Mouse (Mus musculus): Measurements from ENCODE around the gene Cytip.

GRCm38 (mm10) chr2:58135061-58135463 is 60.3 kb downstream of the Cytip start:
- TF ChIP-seq CTCF (IDR thresholded peaks at IDR 0.05; ENCODE audit: extremely low read depth, insufficient read depth, insufficient read length, insufficient replicate concordance), result no peak
- TF ChIP-seq POLR2A (IDR thresholded peaks at IDR 0.05; ENCODE audit: low read depth, low read length), result no peak
